Mouse (Mus musculus): ENCODE results near the gene Pja2.

DNA sequence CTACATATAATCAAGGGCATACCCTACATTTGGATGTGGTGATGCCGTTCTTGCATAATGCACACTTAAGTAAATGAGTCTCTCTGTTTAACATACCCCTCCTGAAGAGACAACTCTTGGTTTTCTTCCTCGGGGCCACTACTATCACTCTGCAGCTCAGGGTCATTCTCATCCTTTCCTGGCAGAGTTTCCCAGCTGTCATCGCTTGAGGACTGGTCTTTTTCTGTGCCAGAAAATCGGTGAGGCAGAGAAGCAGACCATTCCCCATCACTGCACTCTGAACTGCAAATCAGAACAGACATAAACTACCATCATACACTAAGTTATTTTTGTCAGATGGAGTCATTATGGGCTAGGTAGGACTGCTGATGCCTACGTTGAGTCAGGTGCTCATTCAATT is 34.1 kb downstream of the Pja2 start:
- TF ChIP-seq CTCF (IDR thresholded peaks at IDR 0.05; ENCODE audit: borderline replicate concordance, insufficient read depth, low read depth, low read length) (no peak), POLR2A (IDR thresholded peaks at IDR 0.05; ENCODE audit: borderline replicate concordance, insufficient read depth, low read length) (no peak)
